Mouse (Mus musculus) kidney, adult 2 months (tissue): ENCODE data around the gene Apoc1. TPM values are rescaled to one million over a fixed set of nuclear protein-coding genes. Genes with fewer than 3 reads are reported as not detected.

Experiments
- DNase-seq: peaks from one replicate; pipeline ENCODE4 v3.0.0; 2021
- H3K27ac ChIP-seq: fragments of 200-500 bp; 2 replicates; pipeline ENCODE4 v1.5.1; 2012; ENCODE audit warnings: low read depth, low read length, control low read depth, inconsistent platforms; ENCODE audit not compliant: insufficient read depth
- H3K27me3 ChIP-seq: fragments of 200-500 bp; replicated peaks from 2 replicates; pipeline ENCODE4 v1.6.1; 2012; ENCODE audit warnings: mild to moderate bottlenecking, moderate library complexity, low read length, inconsistent platforms; ENCODE audit not compliant: control insufficient read depth, insufficient read depth
- H3K36me3 ChIP-seq: fragments of 200-500 bp; 2 replicates; pipeline ENCODE4 v1.6.1; 2012; ENCODE audit warnings: mild to moderate bottlenecking, moderate library complexity, low read length, inconsistent platforms; ENCODE audit not compliant: control insufficient read depth, insufficient read depth
- H3K4me1 ChIP-seq: fragments of 200-500 bp; 2 replicates; pipeline ENCODE4 v1.6.1; 2011; ENCODE audit warnings: low read length; ENCODE audit not compliant: control insufficient read depth, insufficient read depth
- H3K4me3 ChIP-seq: fragments of 200-500 bp; 2 replicates; pipeline ENCODE4 v1.5.1; 2011; ENCODE audit warnings: mild to moderate bottlenecking, low read depth, low read length, control low read depth; ENCODE audit not compliant: insufficient read depth
- CTCF ChIP-seq: fragments of 200-500 bp; conservative IDR thresholded peaks from 2 replicates; pipeline ENCODE4 v1.5.1; 2011; ENCODE audit warnings: low read depth, mild to moderate bottlenecking, control low read depth, low read length, moderate library complexity, mixed read lengths; ENCODE audit not compliant: insufficient read depth, insufficient read length
- POLR2A ChIP-seq: fragments of 200-500 bp; IDR thresholded peaks from one replicate; pipeline ENCODE4 v1.6.1; 2011; ENCODE audit warnings: low read depth, low read length, control low read depth
- WGBS: fragments of 180-500 bp; shearing (Covaris S2); methylation state at CpG from one replicate; pipeline ENCODE4 v1.1.7; 2018; 5-methylcytosine and 5-hydroxymethylcytosine counted together
- polyA plus RNA-seq: library from polyadenylated mRNA; depleted of rRNA; stranded (reverse); fragments of >200 nt; gene quantifications from 2 replicates; pipeline ENCODE4 v1.2.3, GENCODE M21; 2012

Gene Apoc1
- polyA plus RNA-seq, 1 experiment = 16.5 TPM

GRCm38 (mm10) chr7:19726541-19726940 lies 34.1 kb upstream of the Apoc1 start:
- Histone ChIP-seq H3K27ac (no peak overlapping the region), H3K4me3 (no peak overlapping the region), H3K27me3 (no peaks in the 10 kb centered on the region), H3K4me1 (no peaks in the 10 kb centered on the region), H3K36me3 (no peaks in the 10 kb centered on the region)
- no peak for DNase-seq
- WGBS = 93% methylated on average over 4 of the region's 4 CpGs
- no peak for TF ChIP-seq POLR2A
- TF ChIP-seq CTCF = no peak

GRCm38 (mm10) chr7:19724167-19724566 lies 31.7 kb upstream of the Apoc1 start:
- 72% methylated on average over 12 of the region's 12 CpGs for WGBS

GRCm38 (mm10) chr7:19722754-19723195 lies 30.3 kb upstream of the Apoc1 start:
- WGBS = 67% methylated on average over 6 of the region's 6 CpGs

More at GRCm38 (mm10) chr7:19724167-19724566, 31.7 kb upstream of the Apoc1 start:
- H3K36me3 ChIP-seq = no peaks in the 10 kb centered on the region
- H3K27ac ChIP-seq = peak overlapping the region; percentile 40; the same call in 1 of the 2 replicates
- no peak overlapping the region for H3K4me3 ChIP-seq
- H3K27me3 ChIP-seq = no peaks in the 10 kb centered on the region
- peak; percentile 68 for DNase-seq
- no peaks in the 10 kb centered on the region for H3K4me1 ChIP-seq
- TF ChIP-seq POLR2A (no peak), CTCF (no peak)

GRCm38 (mm10) chr7:19719200-19719599 lies 26.7 kb upstream of the Apoc1 start:
- Histone ChIP-seq H3K4me3 (no peak overlapping the region), H3K4me1 (no peaks in the 10 kb centered on the region; the same call in 1 of the 2 replicates), H3K27ac (no peak overlapping the region), H3K27me3 (no peaks in the 10 kb centered on the region), H3K36me3 (no peaks in the 10 kb centered on the region)
- TF ChIP-seq POLR2A = no peak
- no peak for TF ChIP-seq CTCF
- WGBS = 94% methylated on average over 4 of the region's 4 CpGs
- DNase-seq = no peak

More at GRCm38 (mm10) chr7:19722754-19723195, 30.3 kb upstream of the Apoc1 start:
- no peaks in the 10 kb centered on the region for H3K4me1 ChIP-seq
- DNase-seq = peak; percentile 87
- TF ChIP-seq CTCF = no peak
- TF ChIP-seq POLR2A = no peak
- peak overlapping the region; percentile 29 for H3K27ac ChIP-seq
- no peaks in the 10 kb centered on the region for H3K27me3 ChIP-seq
- H3K36me3 ChIP-seq = no peaks in the 10 kb centered on the region
- no peak overlapping the region for H3K4me3 ChIP-seq

- no peak for DNase-seq
- WGBS = 75% methylated on average over 5 of the region's 5 CpGs
- H3K4me3 ChIP-seq = no peak overlapping the region
- no peak overlapping the region for H3K27ac ChIP-seq
- no peaks in the 10 kb centered on the region for H3K27me3 ChIP-seq
- H3K4me1 ChIP-seq = no peaks in the 10 kb centered on the region; the same call in 1 of the 2 replicates
- no peaks in the 10 kb centered on the region for H3K36me3 ChIP-seq
- TF ChIP-seq POLR2A (no peak), CTCF (no peak)
Observed at GRCm38 (mm10) chr7:19718297-19718952, 26.0 kb upstream of the Apoc1 start.

- TF ChIP-seq CTCF (no peak), POLR2A (no peak)
- Histone ChIP-seq H3K27me3 (no peaks in the 10 kb centered on the region), H3K4me3 (no peak overlapping the region), H3K27ac (no peak overlapping the region), H3K36me3 (no peaks in the 10 kb centered on the region), H3K4me1 (no peaks in the 10 kb centered on the region; the same call in 1 of the 2 replicates)
- 85% methylated on average over 4 of the region's 4 CpGs for WGBS
- no peak for DNase-seq
Observed at GRCm38 (mm10) chr7:19717346-19717745, 24.9 kb upstream of the Apoc1 start.

- Histone ChIP-seq H3K4me1 (no peaks in the 10 kb centered on the region; the same call in 1 of the 2 replicates), H3K27me3 (no peaks in the 10 kb centered on the region), H3K36me3 (no peaks in the 10 kb centered on the region), H3K4me3 (no peak overlapping the region), H3K27ac (no peak overlapping the region)
- DNase-seq = no peak
- 85% methylated on average over 2 of the region's 2 CpGs for WGBS
- no peak for TF ChIP-seq POLR2A
- no peak for TF ChIP-seq CTCF
Observed at GRCm38 (mm10) chr7:19716822-19717221, 24.4 kb upstream of the Apoc1 start.
